Mouse (Mus musculus) adrenal gland, postnatal 4 days (tissue): Measurements from ENCODE around the gene Skil. TPM values are rescaled to one million over a fixed set of nuclear protein-coding genes. Genes with fewer than 3 reads are reported as not detected.

ENCODE experiments used
- DNase-seq, 2 experiments: peaks; one replicate each; pipeline ENCODE4 v3.0.0; 2021 to 2022; ENCODE audit warnings: low spot score in 2 of 2, mixed read lengths in 2 of 2
- long read RNA-seq, 2 experiments: library from polyadenylated mRNA; stranded (forward); transcript quantifications; one replicate each; pipeline ENCODE4 v2.0.0; 2021
- total RNA-seq, 2 experiments: library from RNA; stranded (reverse); gene quantifications; 2 replicates each; pipeline ENCODE4 v1.2.3; 2021

Gene Skil
- 10 to 100 TPM; 41.5 to 46.1 TPM for total RNA-seq
- long read RNA-seq, experiment 1, full-length matches to known transcripts = 1 of 2 reads
- long read RNA-seq, experiment 1, partial matches to known transcripts = 0 of 2 reads
- long read RNA-seq, experiment 1, other reads (novel, unspliced or antisense) = 1 of 2 reads
- long read RNA-seq, experiment 2, full-length matches to known transcripts = 3 of 6 reads
- long read RNA-seq, experiment 2, partial matches to known transcripts = 2 of 6 reads
- long read RNA-seq, experiment 2, other reads (novel, unspliced or antisense) = 1 of 6 reads

DNA sequence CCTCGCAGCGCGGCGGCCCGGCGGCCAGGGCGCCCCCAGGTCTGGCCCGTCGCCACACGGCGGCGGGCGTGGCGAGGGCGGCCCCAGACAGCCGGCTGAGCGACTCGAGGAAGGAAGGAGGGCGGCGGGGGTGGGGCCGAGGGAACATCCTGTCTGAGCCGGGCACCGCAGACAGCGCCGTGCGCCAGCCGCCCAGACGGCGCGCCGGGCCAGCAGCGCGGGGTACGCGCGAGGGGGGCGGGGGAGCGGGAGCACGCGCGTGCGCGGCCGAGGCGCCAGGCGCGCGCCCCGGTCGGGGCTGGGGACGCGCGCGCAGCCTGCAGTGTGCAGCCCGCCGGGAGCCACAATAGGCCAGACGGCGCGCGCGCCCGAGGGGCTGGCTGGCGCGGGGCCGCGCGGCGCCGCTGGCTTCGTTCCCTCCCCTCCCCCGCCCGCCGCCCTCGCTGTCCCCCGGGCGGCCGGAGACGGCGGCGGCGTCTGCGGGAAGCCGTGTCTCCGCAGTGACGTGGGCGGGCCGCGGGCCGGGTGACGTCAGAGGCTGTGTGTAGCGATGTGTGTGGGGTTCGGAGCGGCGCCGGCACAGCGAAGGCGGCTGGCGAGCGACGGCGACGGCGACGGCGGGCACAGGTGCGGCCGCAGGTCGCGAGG is at the start of gene Skil:
Gene Skil, plus strand, starts transcription at position 528 of the 648 bp plus-strand sequence.
- peak; percentile 83 to 88 for DNase-seq

GRCm38 (mm10) chr3:31047263-31047662 is 47.6 kb upstream of the Skil start:
- DNase-seq = no peak

GRCm38 (mm10) chr3:31049087-31049486 is 45.8 kb upstream of the Skil start:
- no peak for DNase-seq

- no peak for DNase-seq
Observed at GRCm38 (mm10) chr3:31050375-31050774, 44.5 kb upstream of the Skil start.

DNA sequence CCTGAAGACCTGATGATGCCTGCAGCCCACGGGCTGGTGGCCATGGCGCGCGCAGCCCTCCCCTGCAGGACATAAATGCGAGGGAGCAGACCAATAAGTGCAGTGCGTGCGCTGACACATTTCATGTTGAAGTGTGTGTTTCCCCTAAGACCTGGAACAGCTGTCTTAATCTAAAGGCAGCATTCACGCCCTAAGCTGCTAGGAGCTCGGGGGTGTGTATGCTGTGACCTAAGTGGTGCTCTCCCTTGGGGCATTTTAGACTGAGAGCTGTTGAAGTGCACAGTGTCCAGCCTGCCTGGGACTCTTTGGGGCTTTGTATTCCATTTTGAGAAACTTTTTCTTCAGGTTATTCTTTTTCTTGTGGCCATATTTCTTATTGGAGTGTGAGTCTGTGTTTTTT is 43.1 kb upstream of the Skil start:
- DNase-seq = no peak

DNA sequence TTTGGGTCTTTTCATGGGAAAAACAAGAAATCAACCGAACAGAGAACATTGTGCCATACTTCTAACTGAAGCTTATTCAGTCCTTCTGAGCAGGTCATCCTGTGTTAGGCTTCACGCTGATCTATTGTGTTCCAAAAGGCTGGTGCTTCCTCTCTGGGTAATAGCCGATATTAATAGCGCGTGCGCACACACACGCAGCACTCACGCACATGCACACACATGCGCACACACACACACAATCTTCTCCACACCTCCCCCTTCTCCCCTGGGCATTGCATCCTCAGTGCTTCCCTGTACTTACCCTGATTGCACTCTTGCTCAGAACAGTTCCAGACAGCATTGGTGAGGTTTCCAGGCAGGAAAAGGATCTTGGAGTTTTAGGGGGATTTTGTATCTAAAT is 41.7 kb upstream of the Skil start:
- DNase-seq = no peak

GRCm38 (mm10) chr3:31054888-31055287 is 40.0 kb upstream of the Skil start:
- no peak for DNase-seq

DNA sequence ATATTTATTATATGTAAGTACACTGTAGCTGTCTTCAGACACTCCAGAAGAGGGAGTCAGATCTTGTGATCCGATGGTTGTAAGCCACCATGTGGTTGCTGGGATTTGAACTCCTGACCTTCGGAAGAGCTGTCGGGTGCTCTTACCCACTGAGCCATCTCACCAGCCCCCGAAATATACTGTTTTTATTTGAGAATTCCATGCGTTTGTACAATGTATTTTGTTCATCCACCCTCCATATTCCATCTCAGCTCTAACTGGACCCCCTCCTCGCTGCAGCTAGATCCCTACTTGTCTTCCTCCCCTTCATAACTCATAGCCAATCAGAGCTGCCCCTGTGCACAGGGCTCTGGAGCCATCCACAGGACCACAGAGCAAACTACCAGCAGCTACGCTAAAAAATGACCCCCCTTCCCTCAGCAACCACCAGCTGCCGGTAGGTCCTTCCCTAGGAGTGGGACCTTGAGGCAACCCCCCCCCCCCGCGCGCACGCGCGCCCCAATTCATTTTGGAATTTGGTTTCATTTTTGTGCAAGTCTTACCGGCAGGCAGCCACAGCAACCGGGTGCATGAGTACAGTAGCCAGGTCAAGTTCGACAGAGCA is 38.7 kb upstream of the Skil start:
- DNase-seq = peak in 1 of 2 experiments; percentile 21

DNA sequence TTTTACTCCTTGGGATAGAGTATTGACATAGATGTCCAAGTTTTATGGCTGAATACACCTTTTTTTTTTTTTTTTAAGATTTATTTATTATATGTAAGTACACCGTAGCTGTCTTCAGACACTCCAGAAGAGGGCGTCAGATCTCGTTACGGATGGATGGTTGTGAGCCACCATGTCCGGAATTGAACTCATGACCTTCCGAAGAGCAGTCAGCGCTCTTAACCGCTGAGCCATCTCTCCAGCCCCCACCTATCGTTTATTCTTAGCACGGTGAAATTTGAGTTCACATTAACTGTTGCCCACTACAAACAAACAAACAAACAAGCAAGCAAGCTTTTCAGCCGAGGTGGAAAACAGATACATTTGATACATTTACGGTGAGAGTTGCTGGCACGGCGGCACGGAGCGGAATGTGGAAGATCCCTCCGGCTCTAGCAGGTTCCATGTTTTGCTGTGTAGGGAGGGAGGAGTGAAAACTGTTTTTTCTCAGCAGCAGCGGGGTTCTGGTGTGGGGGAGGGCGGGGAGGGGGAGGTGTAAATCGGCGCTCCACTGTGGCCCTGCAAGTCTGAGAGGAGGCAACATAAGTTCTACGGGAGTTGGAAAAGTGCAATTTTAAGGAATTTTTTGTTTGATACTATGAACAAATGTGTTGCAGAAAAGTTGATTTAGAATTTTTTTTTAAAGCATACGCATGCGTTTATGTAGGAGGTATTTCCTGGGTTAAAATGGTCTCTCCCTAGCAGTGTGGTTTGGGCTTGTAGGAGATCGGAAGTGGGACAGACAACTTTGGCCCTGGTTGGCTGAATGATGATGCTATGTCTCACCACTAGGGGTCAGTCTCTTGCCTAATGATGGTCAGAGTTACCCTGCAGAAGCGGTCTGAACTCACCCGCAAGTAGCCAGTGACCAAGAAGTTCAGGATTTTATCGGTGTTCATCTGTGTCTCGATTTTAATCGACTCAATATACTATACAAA is 37.9 kb upstream of the Skil start:
- DNase-seq = peak; percentile 16 to 66

GRCm38 (mm10) chr3:31060745-31061102 is 34.1 kb upstream of the Skil start:
- DNase-seq = no peak

- no peak for DNase-seq
Observed at GRCm38 (mm10) chr3:31061103-31061785, 33.6 kb upstream of the Skil start.

GRCm38 (mm10) chr3:31061786-31062120 is 33.1 kb upstream of the Skil start:
- no peak for DNase-seq

GRCm38 (mm10) chr3:31062325-31062724 is 32.5 kb upstream of the Skil start:
- no peak for DNase-seq

DNA sequence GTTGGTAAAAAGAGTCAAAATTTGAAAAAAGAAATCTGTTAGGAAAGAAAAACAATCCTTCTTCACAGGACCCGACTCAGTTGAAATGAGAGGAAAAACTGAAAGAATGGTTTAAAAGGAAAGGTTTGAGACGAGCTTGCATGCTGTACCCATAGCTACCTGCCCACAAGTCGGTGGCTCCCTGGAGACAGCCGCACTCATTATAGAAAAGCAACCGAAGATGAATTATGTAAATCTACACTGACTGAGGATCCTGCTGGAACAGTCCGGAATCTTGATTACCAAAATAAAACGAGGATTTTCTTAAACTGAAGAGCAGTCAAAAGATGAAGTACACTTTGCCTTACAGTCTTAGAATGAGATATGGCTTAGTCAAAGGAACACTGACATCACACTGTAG is 26.4 kb upstream of the Skil start:
- no peak for DNase-seq

GRCm38 (mm10) chr3:31071804-31072203 is 23.1 kb upstream of the Skil start:
- DNase-seq = no peak

DNA sequence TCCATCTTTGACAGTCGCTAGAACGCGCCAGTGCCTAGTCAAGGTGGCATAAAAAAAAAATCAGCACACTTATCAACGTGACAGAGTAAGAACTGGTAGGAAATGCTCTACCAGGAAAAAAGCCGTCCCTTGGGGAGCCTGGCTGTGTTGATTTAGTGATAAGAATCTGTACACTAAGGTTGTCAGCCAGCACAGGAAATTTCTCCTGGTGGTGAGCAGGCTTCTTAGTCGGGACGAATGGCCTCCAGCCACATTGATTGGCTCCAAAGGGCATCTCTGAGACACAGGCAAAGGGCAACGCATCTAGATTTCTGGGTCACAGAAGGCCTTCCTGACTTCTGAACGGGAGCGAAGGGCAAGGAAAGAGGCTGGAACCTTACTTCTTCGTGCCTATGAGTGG is 19.1 kb upstream of the Skil start:
- no peak for DNase-seq

- DNase-seq = no peak
Observed at GRCm38 (mm10) chr3:31077068-31077703, 17.7 kb upstream of the Skil start.

DNA sequence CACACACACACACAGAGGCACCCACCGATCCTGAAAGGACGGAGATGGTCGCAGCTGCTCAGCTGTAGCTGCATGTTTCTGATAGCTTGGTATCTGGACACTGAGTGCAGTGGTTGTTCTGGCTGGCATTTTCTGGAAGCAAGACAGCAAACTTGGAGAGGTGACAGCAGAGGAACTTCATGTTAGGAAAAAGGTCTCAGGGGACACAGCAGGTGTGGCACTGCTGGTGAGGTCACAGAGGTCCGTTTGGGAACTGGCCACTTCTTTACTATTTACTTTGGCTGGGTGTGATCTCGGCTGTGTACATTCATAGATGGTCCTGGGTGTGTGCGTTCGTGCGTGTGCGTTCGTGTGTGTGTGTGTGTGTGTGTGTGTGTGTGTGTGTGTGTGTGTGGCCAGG is 15.4 kb upstream of the Skil start:
- no peak for DNase-seq

- DNase-seq = no peak
Observed at GRCm38 (mm10) chr3:31080791-31081502, 13.9 kb upstream of the Skil start.
